Mouse (Mus musculus): ENCODE data around the gene Arhgap15. TPM values are rescaled to one million over a fixed set of nuclear protein-coding genes. Genes with fewer than 3 reads are reported as not detected.

Arhgap15 gene
- total RNA-seq, 2 experiments from 2014 or later: 9.4 to 9.8 TPM

GRCm38 (mm10) chr2:44397209-44397608 lies 648.6 kb downstream of the Arhgap15 start:
- no peak for DNase-seq (ENCODE audit: extremely low spot score in 1 of 2, low spot score in 1 of 2)

- DNase-seq (ENCODE audit: extremely low spot score in 1 of 2, low spot score in 1 of 2): no peak
Observed at GRCm38 (mm10) chr2:44397735-44398337, 649.2 kb downstream of the Arhgap15 start.

GRCm38 (mm10) chr2:44399191-44399926 lies 650.7 kb downstream of the Arhgap15 start:
- DNase-seq (ENCODE audit: extremely low spot score in 1 of 2, low spot score in 1 of 2): no peak

- no peak for DNase-seq (ENCODE audit: extremely low spot score in 1 of 2, low spot score in 1 of 2)
Observed at GRCm38 (mm10) chr2:44401704-44402422, 653.2 kb downstream of the Arhgap15 start.

- DNase-seq (ENCODE audit: extremely low spot score in 1 of 2, low spot score in 1 of 2): no peak
Observed at GRCm38 (mm10) chr2:44411660-44412059, 663.0 kb downstream of the Arhgap15 start.

GRCm38 (mm10) chr2:44416331-44416730 lies 667.7 kb downstream of the Arhgap15 start:
- DNase-seq (ENCODE audit: extremely low spot score in 1 of 2, low spot score in 1 of 2): no peak

GRCm38 (mm10) chr2:44419547-44420225 lies 671.1 kb downstream of the Arhgap15 start:
- no peak for DNase-seq (ENCODE audit: extremely low spot score in 1 of 2, low spot score in 1 of 2)

- DNase-seq (ENCODE audit: extremely low spot score in 1 of 2, low spot score in 1 of 2): no peak
Observed at GRCm38 (mm10) chr2:44430521-44430920, 681.9 kb downstream of the Arhgap15 start.

GRCm38 (mm10) chr2:44436652-44437051 lies 688.0 kb downstream of the Arhgap15 start:
- no peak for DNase-seq (ENCODE audit: extremely low spot score in 1 of 2, low spot score in 1 of 2)

- no peak for DNase-seq (ENCODE audit: extremely low spot score in 1 of 2, low spot score in 1 of 2)
Observed at GRCm38 (mm10) chr2:44437496-44438057, 689.0 kb downstream of the Arhgap15 start.

- no peak for DNase-seq (ENCODE audit: extremely low spot score in 1 of 2, low spot score in 1 of 2)
Observed at GRCm38 (mm10) chr2:44438070-44438469, 689.4 kb downstream of the Arhgap15 start.

GRCm38 (mm10) chr2:44444938-44445337 lies 696.3 kb downstream of the Arhgap15 start:
- DNase-seq (ENCODE audit: extremely low spot score in 1 of 2, low spot score in 1 of 2): no peak

Other genes with a start within 250 kb of the Arhgap15 start
- gene Kynu, start 193.5 kb upstream of the Arhgap15 start, total RNA-seq (2021): not detected

Data from layer of hippocampus, postnatal 25 days (tissue).